Mouse (Mus musculus) midbrain, embryonic 10.5 days (tissue): ENCODE measurements around the gene Fam13c. TPM values are rescaled to one million over a fixed set of nuclear protein-coding genes. Genes with fewer than 3 reads are reported as not detected.
"Not testable (repeated sequence)": the region's sequence is repeated elsewhere in the genome, so short reads cannot be mapped to it uniquely, and the experiment has no call there.

Experiments used
- DNase-seq: peaks from one replicate; pipeline ENCODE4 v3.0.0-alpha.2; 2017; ENCODE audit warnings: low spot score
- H3K27ac ChIP-seq: fragments of 300-500 bp; sonication (generic); replicated peaks from 2 replicates; pipeline ENCODE4 v1.5.1; 2016; ENCODE audit warnings: mild to moderate bottlenecking
- H3K27me3 ChIP-seq: fragments of 300-500 bp; sonication (generic); 2 replicates; pipeline ENCODE4 v1.6.1; 2016; ENCODE audit warnings: low read depth, mild to moderate bottlenecking; ENCODE audit not compliant: poor library complexity, severe bottlenecking
- H3K36me3 ChIP-seq: fragments of 300-500 bp; sonication (generic); 2 replicates; pipeline ENCODE4 v1.6.1; 2016; ENCODE audit warnings: mild to moderate bottlenecking, moderate library complexity
- H3K4me1 ChIP-seq: fragments of 300-500 bp; sonication (generic); 2 replicates; pipeline ENCODE4 v1.6.1; 2016
- H3K4me3 ChIP-seq: fragments of 300-500 bp; sonication (generic); 2 replicates; pipeline ENCODE4 v1.5.1; 2016; ENCODE audit warnings: mild to moderate bottlenecking, moderate library complexity
- H3K9me3 ChIP-seq: fragments of 300-500 bp; sonication (generic); replicated peaks from 2 replicates; pipeline ENCODE4 v1.6.1; 2016; ENCODE audit warnings: mild to moderate bottlenecking
- WGBS: fragments of 180-500 bp; shearing (Covaris S2); methylation state at CpG from one replicate; pipeline ENCODE4 v1.1.7; 2016; 5-methylcytosine and 5-hydroxymethylcytosine counted together
- polyA plus RNA-seq: library from polyadenylated mRNA; unstranded; fragments of >200 nt; fragmentation: Nextera tagmentation; extraction: Ambion mirVana; gene quantifications from 2 replicates; pipeline ENCODE4 v1.2.1, GENCODE M21; 2016

The Fam13c gene
- 13.3 and 16.5 TPM in 2 replicates for polyA plus RNA-seq

GRCm38 (mm10) chr10:70439676-70440521, at the start of gene Fam13c:
TSS of gene Fam13c (plus strand) at chr10:70440481.
- Histone ChIP-seq H3K27me3 (0 out of 2 replicates have a peak, but pooled peaks cover 3% of the 10 kb centered on the region), H3K4me1 (peaks cover 50% of the 10 kb centered on the region), H3K27ac (peak within 1 kb of the TSS; percentile 94), H3K36me3 (no peaks in the 10 kb centered on the region), H3K9me3 (no peaks in the 10 kb centered on the region; the same call in 1 of the 2 replicates), H3K4me3 (peak within 1 kb of the TSS; percentile 74)
- WGBS, result 6% methylated on average over 24 of the region's 24 CpGs
- DNase-seq, result peak; percentile 58

GRCm38 (mm10) chr10:70395900-70396299, 44.4 kb upstream of the Fam13c start:
- peaks cover 23% of the 10 kb centered on the region for H3K9me3 ChIP-seq
- no peaks in the 10 kb centered on the region for H3K4me1 ChIP-seq
- no peaks in the 10 kb centered on the region for H3K27me3 ChIP-seq
- H3K4me3 ChIP-seq, result no peak overlapping the region
- 93% methylated on average over 5 of the region's 5 CpGs for WGBS
- H3K27ac ChIP-seq, result no peak overlapping the region
- no peaks in the 10 kb centered on the region for H3K36me3 ChIP-seq
- no peak for DNase-seq

- Histone ChIP-seq H3K36me3 (no peaks in the 10 kb centered on the region), H3K27ac (no peak overlapping the region), H3K27me3 (no peaks in the 10 kb centered on the region), H3K4me1 (no peaks in the 10 kb centered on the region), H3K9me3 (peaks cover 19% of the 10 kb centered on the region), H3K4me3 (no peak overlapping the region)
- WGBS, result 93% methylated on average over 6 of the region's 6 CpGs
- DNase-seq, result no peak
Measured at GRCm38 (mm10) chr10:70398224-70398623, 42.1 kb upstream of the Fam13c start.

GRCm38 (mm10) chr10:70402006-70402405, 38.3 kb upstream of the Fam13c start:
- no peak overlapping the region for H3K27ac ChIP-seq
- H3K9me3 ChIP-seq, result no peaks in the 10 kb centered on the region; the same call in 1 of the 2 replicates
- no peaks in the 10 kb centered on the region for H3K4me1 ChIP-seq
- no peaks in the 10 kb centered on the region for H3K27me3 ChIP-seq
- H3K4me3 ChIP-seq, result no peak overlapping the region
- no peaks in the 10 kb centered on the region for H3K36me3 ChIP-seq
- 83% methylated on average over 4 of the region's 4 CpGs for WGBS
- no peak for DNase-seq

- no peaks in the 10 kb centered on the region for H3K36me3 ChIP-seq
- no peaks in the 10 kb centered on the region; the same call in 1 of the 2 replicates for H3K9me3 ChIP-seq
- no peak overlapping the region for H3K27ac ChIP-seq
- H3K4me1 ChIP-seq, result peaks cover 4% of the 10 kb centered on the region; the same call in 1 of the 2 replicates
- no peak overlapping the region for H3K4me3 ChIP-seq
- DNase-seq, result no peak
- 88% methylated on average over 4 of the region's 4 CpGs for WGBS
- no peaks in the 10 kb centered on the region for H3K27me3 ChIP-seq
Measured at GRCm38 (mm10) chr10:70402711-70403110, 37.6 kb upstream of the Fam13c start.

GRCm38 (mm10) chr10:70417811-70418486, 22.3 kb upstream of the Fam13c start:
- H3K9me3 ChIP-seq, result no peaks in the 10 kb centered on the region
- H3K4me3 ChIP-seq, result no peak overlapping the region
- H3K27ac ChIP-seq, result 0 out of 2 replicates have a peak overlapping the region, but pooled peaks have one; percentile 33
- no peaks in the 10 kb centered on the region for H3K36me3 ChIP-seq
- H3K27me3 ChIP-seq, result no peaks in the 10 kb centered on the region
- 91% methylated on average over 6 of the region's 6 CpGs for WGBS
- DNase-seq, result no peak
- H3K4me1 ChIP-seq, result peaks cover 14% of the 10 kb centered on the region

- H3K27me3 ChIP-seq, result no peaks in the 10 kb centered on the region
- peaks cover 14% of the 10 kb centered on the region for H3K4me1 ChIP-seq
- H3K36me3 ChIP-seq, result no peaks in the 10 kb centered on the region
- peak overlapping the region; percentile 70 for H3K27ac ChIP-seq
- no peak overlapping the region for H3K4me3 ChIP-seq
- 57% methylated on average over 15 of the region's 15 CpGs for WGBS
- DNase-seq, result peak; percentile 15
- H3K9me3 ChIP-seq, result no peaks in the 10 kb centered on the region
Measured at GRCm38 (mm10) chr10:70419282-70420264, 20.7 kb upstream of the Fam13c start.

DNA sequence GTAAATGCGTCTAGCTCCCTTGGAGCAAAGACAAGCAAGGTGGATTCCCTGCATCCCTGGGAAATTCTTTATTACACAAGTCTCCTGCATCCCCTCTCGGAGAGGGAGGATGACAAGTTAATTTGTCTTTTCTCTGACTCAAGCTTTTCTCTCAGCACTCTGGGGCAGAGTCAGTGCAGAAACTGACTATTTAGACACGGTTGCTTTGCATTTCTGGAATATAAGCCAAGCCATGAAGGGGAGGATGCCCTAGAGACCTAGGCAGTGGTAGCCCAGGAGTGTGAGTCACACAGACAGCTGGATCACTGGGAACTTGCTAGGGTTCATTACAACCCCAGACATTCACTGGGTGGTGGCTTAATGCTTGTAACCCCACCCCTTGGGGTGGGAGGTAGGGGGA, 13.9 kb upstream of the Fam13c start:
- 70% methylated on average over 3 of the region's 3 CpGs for WGBS
- H3K36me3 ChIP-seq, result no peaks in the 10 kb centered on the region
- no peak for DNase-seq
- no peak overlapping the region for H3K27ac ChIP-seq
- no peak overlapping the region for H3K4me3 ChIP-seq
- no peaks in the 10 kb centered on the region for H3K9me3 ChIP-seq
- H3K4me1 ChIP-seq, result peaks cover 5% of the 10 kb centered on the region
- no peaks in the 10 kb centered on the region for H3K27me3 ChIP-seq

DNA sequence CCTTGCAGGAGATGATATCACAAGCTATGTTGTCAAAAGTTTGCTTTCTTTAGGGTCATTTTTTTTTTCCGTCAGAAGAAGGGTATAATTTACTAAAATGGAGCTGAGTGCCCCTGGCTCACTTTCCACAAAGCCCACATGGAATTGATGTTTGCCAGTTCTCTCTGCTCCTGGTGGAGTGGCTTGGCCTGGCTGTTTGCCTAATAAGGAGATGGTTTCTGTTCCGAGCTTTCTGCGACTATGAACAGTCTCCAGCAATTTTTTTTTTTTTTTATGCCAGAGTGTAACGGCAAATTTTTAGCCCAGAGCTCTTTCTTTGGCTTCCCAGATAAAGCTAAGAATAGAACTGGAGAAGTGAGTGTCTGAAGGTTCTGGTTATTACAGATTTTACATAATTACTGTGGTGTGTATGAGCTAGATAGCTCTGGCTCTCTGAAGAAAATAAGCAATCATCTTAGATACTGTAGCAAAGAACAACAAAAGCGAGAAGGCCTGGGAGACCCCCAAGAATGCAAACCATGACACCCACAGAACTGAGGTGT, 12.1 kb upstream of the Fam13c start:
- Histone ChIP-seq H3K27ac (no peak overlapping the region), H3K4me1 (peaks cover 5% of the 10 kb centered on the region), H3K27me3 (no peaks in the 10 kb centered on the region), H3K36me3 (no peaks in the 10 kb centered on the region), H3K4me3 (no peak overlapping the region), H3K9me3 (no peaks in the 10 kb centered on the region)
- no peak for DNase-seq
- 90% methylated on average over 5 of the region's 5 CpGs for WGBS

- Histone ChIP-seq H3K9me3 (no peaks in the 10 kb centered on the region), H3K36me3 (no peaks in the 10 kb centered on the region), H3K4me3 (no peak overlapping the region), H3K4me1 (peaks cover 5% of the 10 kb centered on the region), H3K27me3 (no peaks in the 10 kb centered on the region), H3K27ac (no peak overlapping the region)
- no peak for DNase-seq
- 95% methylated on average over 9 of the region's 9 CpGs for WGBS
Measured at GRCm38 (mm10) chr10:70429341-70429740, 10.9 kb upstream of the Fam13c start.

- no peaks in the 10 kb centered on the region; the same call in 1 of the 2 replicates for H3K9me3 ChIP-seq
- no peaks in the 10 kb centered on the region for H3K36me3 ChIP-seq
- H3K4me1 ChIP-seq, result no peaks in the 10 kb centered on the region
- H3K4me3 ChIP-seq, result no peak overlapping the region
- H3K27ac ChIP-seq, result no peak overlapping the region
- DNase-seq, result no peak
- no peaks in the 10 kb centered on the region for H3K27me3 ChIP-seq
- WGBS, result 96% methylated on average over 3 of the region's 3 CpGs
Measured at GRCm38 (mm10) chr10:70433334-70433733, 6.9 kb upstream of the Fam13c start.

- H3K27me3 ChIP-seq, H3K9me3 ChIP-seq, DNase-seq, H3K36me3 ChIP-seq, H3K4me1 ChIP-seq, H3K4me3 ChIP-seq, H3K27ac ChIP-seq: not testable (repeated sequence)
- 90% methylated on average over 5 of the region's 5 CpGs for WGBS
Measured at GRCm38 (mm10) chr10:70433736-70434135, 6.5 kb upstream of the Fam13c start.
